Mouse (Mus musculus) heart, postnatal 0 days (tissue): ENCODE data around the gene Piwil4. TPM values are rescaled to one million over a fixed set of nuclear protein-coding genes. Genes with fewer than 3 reads are reported as not detected.

ENCODE experiments used
- ATAC-seq: fragments of 200-750 bp; cut with Nextera tagmentation; 2 replicates; pipeline ENCODE4 v1.8.0; 2017; ENCODE audit warnings: low read depth, moderate number of reproducible peaks, moderate library complexity; ENCODE audit not compliant: insufficient read depth
- DNase-seq: peaks from one replicate; pipeline ENCODE4 v3.0.0-alpha.2; 2016; ENCODE audit warnings: low spot score
- H3K27ac ChIP-seq: fragments of 300-500 bp; sonication (generic); 2 replicates; pipeline ENCODE4 v1.5.1; 2014; ENCODE audit warnings: low read depth, mild to moderate bottlenecking
- H3K27me3 ChIP-seq: fragments of 300-500 bp; sonication (generic); 2 replicates; pipeline ENCODE4 v1.6.1; 2014; ENCODE audit warnings: low read length, mixed read lengths; ENCODE audit not compliant: control insufficient read depth, insufficient read depth
- H3K36me3 ChIP-seq: fragments of 300-500 bp; sonication (generic); replicated peaks from 2 replicates; pipeline ENCODE4 v1.6.1; 2014; ENCODE audit warnings: low read length, mixed read lengths; ENCODE audit not compliant: control insufficient read depth, insufficient read depth
- H3K4me1 ChIP-seq: fragments of 300-500 bp; sonication (generic); 2 replicates; pipeline ENCODE4 v1.6.1; 2014; ENCODE audit warnings: antibody characterized with exemption; ENCODE audit not compliant: control insufficient read depth, insufficient read depth
- H3K4me2 ChIP-seq: fragments of 300-500 bp; sonication (generic); 2 replicates; pipeline ENCODE4 v1.6.1; 2014; ENCODE audit warnings: low read depth, mild to moderate bottlenecking, low read length, moderate library complexity
- H3K4me3 ChIP-seq: fragments of 300-500 bp; sonication (generic); 2 replicates; pipeline ENCODE4 v1.5.1; 2014; ENCODE audit warnings: low read depth, low read length
- H3K9ac ChIP-seq: fragments of 300-500 bp; sonication (generic); replicated peaks from 2 replicates; pipeline ENCODE4 v1.6.1; 2014; ENCODE audit warnings: low read depth, low read length, mixed read lengths
- H3K9me3 ChIP-seq: fragments of 300-500 bp; sonication (generic); replicated peaks from 2 replicates; pipeline ENCODE4 v1.6.1; 2016; ENCODE audit warnings: low read length; ENCODE audit not compliant: control insufficient read depth
- CTCF ChIP-seq: IDR thresholded peaks from 2 replicates; pipeline ENCODE4 v1.5.1; 2016; ENCODE audit warnings: antibody characterized with exemption, control low read depth, low read depth
- EP300 ChIP-seq: IDR thresholded peaks from 2 replicates; pipeline ENCODE4 v1.6.1; 2016; ENCODE audit warnings: antibody characterized with exemption, low read depth
- WGBS: fragments of 180-500 bp; shearing (Covaris S2); extraction: QIAGEN DNeasy Blood & Tissue Kit; methylation state at CpG from one replicate; pipeline ENCODE4 v1.1.7; 2014; 5-methylcytosine and 5-hydroxymethylcytosine counted together
- polyA plus RNA-seq: library from polyadenylated mRNA; unstranded; fragments of >200 nt; fragmentation: Nextera tagmentation; extraction: Ambion mirVana; gene quantifications from 2 replicates; pipeline ENCODE4 v1.2.1, GENCODE M21; 2015
- total RNA-seq: library from RNA; depleted of rRNA; stranded (reverse); fragments of >200 nt; gene quantifications from 2 replicates; pipeline ENCODE4 v1.2.3, GENCODE M21; 2014; ENCODE audit warnings: low replicate concordance

The Piwil4 gene
- total and polyA plus RNA-seq, 2 experiments from 2014 or later: 0.12 TPM; not detected in 1

- no peaks in the 10 kb centered on the region for H3K9me3 ChIP-seq
- ATAC-seq: no peak
- no peaks in the 10 kb centered on the region for H3K36me3 ChIP-seq
- H3K4me1 ChIP-seq: no peaks in the 10 kb centered on the region
- DNase-seq: no peak
- H3K27ac ChIP-seq: no peak overlapping the region
- no peak overlapping the region for H3K4me3 ChIP-seq
- TF ChIP-seq EP300 (no peak), CTCF (no peak)
- H3K27me3 ChIP-seq: peaks cover 12% of the 10 kb centered on the region
- no peak overlapping the region for H3K4me2 ChIP-seq
- 72% methylated on average over 3 of the region's 3 CpGs for WGBS
- no peak overlapping the region for H3K9ac ChIP-seq
Observed at GRCm38 (mm10) chr9:14754469-14754868, 13.9 kb upstream of the Piwil4 start.

- DNase-seq: no peak
- no peak overlapping the region for H3K9ac ChIP-seq
- ATAC-seq: no peak
- H3K36me3 ChIP-seq: no peaks in the 10 kb centered on the region
- no peak overlapping the region for H3K4me3 ChIP-seq
- H3K4me2 ChIP-seq: no peak overlapping the region
- H3K27ac ChIP-seq: no peak overlapping the region
- H3K27me3 ChIP-seq: peaks cover 12% of the 10 kb centered on the region
- H3K9me3 ChIP-seq: no peaks in the 10 kb centered on the region
- TF ChIP-seq CTCF (no peak), EP300 (no peak)
- no peaks in the 10 kb centered on the region for H3K4me1 ChIP-seq
Observed at GRCm38 (mm10) chr9:14753947-14754346, 13.4 kb upstream of the Piwil4 start.

- Histone ChIP-seq H3K4me1 (no peaks in the 10 kb centered on the region), H3K9me3 (no peaks in the 10 kb centered on the region), H3K4me2 (peak within 1 kb of the TSS; percentile 83), H3K9ac (peak within 1 kb of the TSS; percentile 40), H3K27ac (no peak within 1 kb of the TSS), H3K36me3 (no peaks in the 10 kb centered on the region), H3K4me3 (peak within 1 kb of the TSS; percentile 48), H3K27me3 (peaks cover 12% of the 10 kb centered on the region)
- WGBS: 1% methylated on average over 28 of the region's 28 CpGs
- ATAC-seq: peak; percentile 61
- peak; percentile 13 for DNase-seq
- TF ChIP-seq EP300 (no peak), CTCF (no peak)
Observed at GRCm38 (mm10) chr9:14752001-14752522, 11.5 kb upstream of the Piwil4 start, which contains the start of gene Fut4. Fut4 (minus strand) TSS chr9:14752393.

- no peaks in the 10 kb centered on the region for H3K36me3 ChIP-seq
- H3K9ac ChIP-seq: peak overlapping the region; percentile 40
- WGBS: under 1% methylated on average over 50 of the region's 50 CpGs
- H3K4me3 ChIP-seq: peak overlapping the region; percentile 48
- ATAC-seq (peak; percentile 70), DNase-seq (no peak)
- H3K27me3 ChIP-seq: peaks cover 12% of the 10 kb centered on the region
- no peak for TF ChIP-seq CTCF
- TF ChIP-seq EP300: no peak
- H3K4me2 ChIP-seq: peak overlapping the region; percentile 83
- H3K27ac ChIP-seq: no peak overlapping the region
- H3K9me3 ChIP-seq: no peaks in the 10 kb centered on the region
- no peaks in the 10 kb centered on the region for H3K4me1 ChIP-seq
Observed at GRCm38 (mm10) chr9:14751503-14752000, 11.0 kb upstream of the Piwil4 start.

GRCm38 (mm10) chr9:14750901-14751502 lies 10.5 kb upstream of the Piwil4 start:
- H3K9me3 ChIP-seq: no peaks in the 10 kb centered on the region
- no peak overlapping the region for H3K27ac ChIP-seq
- no peaks in the 10 kb centered on the region for H3K36me3 ChIP-seq
- H3K4me1 ChIP-seq: no peaks in the 10 kb centered on the region
- H3K4me3 ChIP-seq: peak overlapping the region; percentile 48
- TF ChIP-seq CTCF: no peak
- no peak for TF ChIP-seq EP300
- peaks cover 12% of the 10 kb centered on the region for H3K27me3 ChIP-seq
- WGBS: 44% methylated on average over 42 of the region's 42 CpGs
- DNase-seq (peak; percentile 18), ATAC-seq (peak; percentile 47)
- peak overlapping the region; percentile 83 for H3K4me2 ChIP-seq
- peak overlapping the region; percentile 40; the same call in 1 of the 2 replicates for H3K9ac ChIP-seq
